Mouse (Mus musculus) MEL (cell line): ENCODE results near the gene Ccl4. TPM values are rescaled to one million over a fixed set of nuclear protein-coding genes. Genes with fewer than 3 reads are reported as not detected.

ENCODE experiments used
- DNase-seq: peaks from one replicate; pipeline ENCODE4 v3.0.0; 2011; ENCODE audit warnings: low read depth, low spot score
- H3K27ac ChIP-seq: 2 replicates; pipeline ENCODE4 v1.5.1; 2012; ENCODE audit warnings: low read depth, mild to moderate bottlenecking, control low read depth, low read length, moderate library complexity; ENCODE audit not compliant: control insufficient read depth
- H3K27me3 ChIP-seq, 2 experiments: fragments of 150-350 bp in 1 of 2; sonication (generic) in 1 of 2; 2 replicates each; pipeline ENCODE4 v1.6.1; 2012; ENCODE audit warnings: low read length in 2 of 2, mild to moderate bottlenecking in 2 of 2, improper control_type of control experiment in 1 of 2, moderate library complexity in 1 of 2; ENCODE audit not compliant: insufficient read depth in 2 of 2, control insufficient read depth in 1 of 2
- H3K36me3 ChIP-seq, 2 experiments: 2 replicates each; pipeline ENCODE4 v1.6.1; 2012 to 2014; ENCODE audit warnings: low read length in 2 of 2, improper control_type of control experiment in 1 of 2, inconsistent platforms in 1 of 2, mild to moderate bottlenecking in 1 of 2; ENCODE audit not compliant: insufficient read depth in 2 of 2, control insufficient read depth in 1 of 2
- H3K4me1 ChIP-seq, 2 experiments: fragments of 150-350 bp in 1 of 2; sonication (generic) in 1 of 2; 2 replicates each; pipeline ENCODE4 v1.6.1; 2012; ENCODE audit warnings: low read length in 2 of 2, improper control_type of control experiment in 1 of 2, mild to moderate bottlenecking in 1 of 2; ENCODE audit not compliant: insufficient read depth in 2 of 2, control insufficient read depth in 1 of 2
- H3K4me3 ChIP-seq, 2 experiments: fragments of 150-350 bp in 1 of 2; sonication (generic) in 1 of 2; 2 replicates each; pipeline ENCODE4 v1.5.1; 2012; ENCODE audit warnings: low read depth in 2 of 2, low read length in 2 of 2, mild to moderate bottlenecking in 2 of 2, moderate library complexity in 2 of 2, control low read depth in 1 of 2, improper control_type of control experiment in 1 of 2; ENCODE audit not compliant: control insufficient read depth in 1 of 2, insufficient read depth in 1 of 2
- H3K79me2 ChIP-seq: 2 replicates; pipeline ENCODE4 v1.6.1; 2012; ENCODE audit warnings: mild to moderate bottlenecking, low read length, moderate library complexity; ENCODE audit not compliant: control insufficient read depth, poor library complexity, insufficient read depth
- H3K9ac ChIP-seq: 2 replicates; pipeline ENCODE4 v1.6.1; 2012; ENCODE audit warnings: low read depth, mild to moderate bottlenecking, control low read depth, low read length, moderate library complexity; ENCODE audit not compliant: control insufficient read depth, poor library complexity, severe bottlenecking
- H3K9me3 ChIP-seq: fragments of 150-350 bp; sonication (generic); replicated peaks from 2 replicates; pipeline ENCODE4 v1.6.1; 2012; ENCODE audit warnings: mild to moderate bottlenecking, low read length, improper control_type of control experiment, moderate library complexity; ENCODE audit not compliant: insufficient read depth
- BHLHE40 ChIP-seq: IDR thresholded peaks from 2 replicates; pipeline ENCODE4 v1.6.1; 2012; ENCODE audit warnings: low read depth, mild to moderate bottlenecking, inconsistent platforms, low read length, improper control_type of control experiment, borderline replicate concordance
- CHD2 ChIP-seq: IDR thresholded peaks from 2 replicates; pipeline ENCODE4 v1.6.1; 2011; ENCODE audit warnings: low read length, improper control_type of control experiment
- CTCF ChIP-seq, 3 experiments: IDR thresholded peaks in 2 of 3; conservative IDR thresholded peaks in 1 of 3; 2 replicates each; pipeline ENCODE4 v1.5.1; 2011 to 2012; ENCODE audit warnings: low read length in 3 of 3, low read depth in 2 of 3, mild to moderate bottlenecking in 2 of 3, improper control_type of control experiment in 1 of 3, inconsistent platforms in 1 of 3, mixed read lengths in 1 of 3, moderate library complexity in 1 of 3; ENCODE audit not compliant: control insufficient read depth in 1 of 3, insufficient read depth in 1 of 3, poor library complexity in 1 of 3, severe bottlenecking in 1 of 3
- ELF1 ChIP-seq: IDR thresholded peaks from 2 replicates; pipeline ENCODE4 v1.6.1; 2014; ENCODE audit warnings: low read depth, mild to moderate bottlenecking, inconsistent platforms, low read length, improper control_type of control experiment, moderate library complexity
- GATA1 ChIP-seq: IDR thresholded peaks from 2 replicates; pipeline ENCODE4 v1.6.1; 2011; ENCODE audit warnings: low read depth, low read length, improper control_type of control experiment
- HCFC1 ChIP-seq: IDR thresholded peaks from 2 replicates; pipeline ENCODE4 v1.6.1; 2012; ENCODE audit warnings: low read depth, mild to moderate bottlenecking, inconsistent platforms, low read length, improper control_type of control experiment, moderate library complexity
- MAZ ChIP-seq: IDR thresholded peaks from 2 replicates; pipeline ENCODE4 v1.6.1; 2012; ENCODE audit warnings: low read depth, mild to moderate bottlenecking, inconsistent platforms, low read length, improper control_type of control experiment
- MEF2A ChIP-seq: IDR thresholded peaks from 2 replicates; pipeline ENCODE4 v1.6.1; 2014; ENCODE audit warnings: low read depth, mild to moderate bottlenecking, inconsistent platforms, low read length, improper control_type of control experiment; ENCODE audit not compliant: poor library complexity, insufficient replicate concordance, severe bottlenecking; ENCODE audit errors: extremely low read depth
- MYB ChIP-seq: IDR thresholded peaks from 2 replicates; pipeline ENCODE4 v1.6.1; 2011; ENCODE audit warnings: mild to moderate bottlenecking, low read depth, low read length, improper control_type of control experiment
- MYC ChIP-seq: IDR thresholded peaks from 2 replicates; pipeline ENCODE4 v1.6.1; 2011; ENCODE audit warnings: low read depth, mild to moderate bottlenecking, low read length, improper control_type of control experiment, moderate library complexity
- RAD21 ChIP-seq: IDR thresholded peaks from 2 replicates; pipeline ENCODE4 v1.6.1; 2011; ENCODE audit warnings: mild to moderate bottlenecking, low read depth, low read length, improper control_type of control experiment
- RCOR1 ChIP-seq: IDR thresholded peaks from 2 replicates; pipeline ENCODE4 v1.6.1; 2012; ENCODE audit warnings: low read depth, mild to moderate bottlenecking, inconsistent platforms, low read length, improper control_type of control experiment
- SMC3 ChIP-seq: IDR thresholded peaks from 2 replicates; pipeline ENCODE4 v1.6.1; 2011; ENCODE audit warnings: low read depth, low read length, improper control_type of control experiment
- TAL1 ChIP-seq: IDR thresholded peaks from 2 replicates; pipeline ENCODE4 v1.6.1; 2012; ENCODE audit warnings: mild to moderate bottlenecking, inconsistent platforms, low read length, moderate library complexity, mixed read lengths
- USF2 ChIP-seq, 2 experiments: IDR thresholded peaks; 2 replicates each; pipeline ENCODE4 v1.6.1; 2011 to 2012; ENCODE audit warnings: improper control_type of control experiment in 2 of 2, low read length in 2 of 2, borderline replicate concordance in 1 of 2, inconsistent platforms in 1 of 2, low read depth in 1 of 2, mild to moderate bottlenecking in 1 of 2; ENCODE audit not compliant: insufficient read depth in 1 of 2
- ZMIZ1 ChIP-seq: IDR thresholded peaks from 2 replicates; pipeline ENCODE4 v1.6.1; 2012; ENCODE audit warnings: low read depth, mild to moderate bottlenecking, inconsistent platforms, low read length, improper control_type of control experiment, moderate library complexity
- polyA plus RNA-seq, 2 experiments: library from polyadenylated mRNA; stranded (reverse) in 1 of 2; unstranded in 1 of 2; fragments of >175 nt in 1 of 2; fragments of >200 nt in 1 of 2; gene quantifications; 2 replicates each; pipeline versions ENCODE4 v1.2.1 to v1.2.4; 2012; ENCODE audit warnings: low replicate concordance in 2 of 2, low read depth in 1 of 2; ENCODE audit not compliant: insufficient read length in 2 of 2, insufficient read depth in 1 of 2, missing spikeins in 1 of 2
- total RNA-seq: library from RNA; depleted of rRNA; stranded (reverse); fragments of 300-350 nt; gene quantifications from 2 replicates; pipeline ENCODE4 v1.2.3, GENCODE M21; 2012

The Ccl4 gene
- total and polyA plus RNA-seq, 3 experiments = not detected

DNA sequence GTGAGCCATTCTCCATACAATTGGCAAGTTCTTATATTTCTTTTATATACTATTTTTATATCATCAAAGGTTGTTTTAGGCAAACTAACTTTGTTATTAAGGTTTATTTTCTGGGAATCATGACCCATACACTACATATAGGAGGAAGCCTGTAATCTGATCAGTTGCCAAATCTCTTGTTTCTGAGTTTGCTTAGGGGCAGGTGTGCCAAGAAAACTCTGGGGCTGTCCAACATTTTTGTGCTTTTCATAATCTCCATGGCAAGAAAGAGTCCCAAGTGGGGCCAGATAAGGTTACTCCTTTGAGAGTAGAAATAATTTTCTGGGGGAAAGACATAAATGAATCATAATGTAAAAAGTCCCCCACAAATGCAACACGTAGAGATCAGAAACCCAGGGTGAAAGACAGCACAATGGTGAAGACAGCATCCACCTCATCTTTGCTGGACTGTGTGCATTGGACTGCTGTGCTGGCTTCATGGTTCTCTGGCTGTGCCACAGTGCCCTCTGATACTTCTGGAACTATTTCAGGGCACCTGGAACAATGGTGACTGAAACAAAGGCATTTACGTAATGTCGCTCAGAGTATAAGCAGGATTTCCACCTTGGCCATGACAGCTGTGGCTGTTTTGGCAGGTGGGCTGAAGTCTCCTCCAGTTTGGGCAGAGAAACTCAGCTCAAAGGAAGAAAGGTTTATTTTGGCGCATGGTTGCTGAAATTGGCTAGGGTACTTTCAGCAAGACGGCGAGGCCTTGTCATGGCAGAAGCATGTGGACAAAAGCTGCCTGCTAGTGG is 15.8 kb upstream of the Ccl4 start:
- Histone ChIP-seq H3K27me3 (peaks cover 10 to 14% of the 10 kb centered on the region in 2 experiments), H3K9me3 (no peaks in the 10 kb centered on the region), H3K9ac (no peak overlapping the region), H3K27ac (no peak overlapping the region), H3K36me3 (peaks cover 0 to 3% of the 10 kb centered on the region in 2 experiments; a peak in 2 of 4 replicates)
- DNase-seq = no peak
- TF ChIP-seq HCFC1 (no peak), TAL1 (no peak), RAD21 (no peak), MYC (no peak), SMC3 (no peak), RCOR1 (no peak), ZMIZ1 (no peak), CHD2 (no peak)
- TF ChIP-seq, all 39 proteins: peak for 0
- Histone ChIP-seq H3K4me1 (peaks cover under 1 to 4% of the 10 kb centered on the region in 2 experiments; a peak in 2 of 4 replicates), H3K79me2 (no peaks in the 10 kb centered on the region), H3K4me3 (no peak overlapping the region)

DNA sequence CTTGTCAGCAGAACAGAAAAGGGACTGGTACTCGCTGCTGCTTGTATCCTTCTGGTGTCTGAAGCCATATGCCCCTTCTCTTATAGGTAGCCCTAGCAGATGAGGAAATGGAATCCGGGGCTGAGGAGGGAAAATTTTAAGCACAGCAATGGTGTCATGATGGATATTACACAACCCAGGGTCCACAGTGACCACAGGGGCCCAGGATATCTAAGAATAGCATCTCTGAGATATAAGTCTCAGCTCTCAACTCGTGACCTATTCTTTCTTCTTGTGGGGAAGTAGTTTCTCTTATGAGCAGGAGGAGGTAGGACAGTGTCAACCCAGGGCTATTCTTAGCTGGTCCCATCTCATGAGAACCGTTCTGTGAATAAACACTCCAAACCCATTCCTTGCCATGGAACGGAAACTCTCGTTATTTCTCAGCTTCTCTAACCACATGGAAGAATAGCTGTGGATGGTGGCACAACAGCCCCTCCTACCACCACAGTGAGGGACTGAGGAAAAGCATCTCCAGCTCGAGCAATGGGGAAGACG is 13.0 kb upstream of the Ccl4 start, which contains the start of gene Ccl3:
Ccl3 (minus strand) TSS at position 51 of the 537 bp plus-strand sequence.
- peaks cover 10 to 17% of the 10 kb centered on the region in 2 experiments for H3K27me3 ChIP-seq
- no peak for DNase-seq
- no peaks in the 10 kb centered on the region for H3K4me1 ChIP-seq
- no peaks in the 10 kb centered on the region for H3K9me3 ChIP-seq
- TF ChIP-seq BHLHE40 = no peak
- no peak for TF ChIP-seq MAZ
- TF ChIP-seq GATA1 = no peak
- TF ChIP-seq MEF2A = no peak
- TF ChIP-seq ELF1 = no peak
- TF ChIP-seq CTCF (IDR thresholded peaks at IDR 0.05 in 2 of 3, conservative IDR thresholded peaks at IDR 0.05 in 1 of 3; ENCODE audit: control insufficient read depth in 1 of 3, insufficient read depth in 1 of 3, low read depth in 2 of 3, low read length in 3 of 3, poor library complexity in 1 of 3, severe bottlenecking in 1 of 3) = no peak
- no peak for TF ChIP-seq USF2 (IDR thresholded peaks at IDR 0.05; ENCODE audit: borderline replicate concordance in 1 of 2, insufficient read depth in 1 of 2, low read depth in 1 of 2, low read length in 2 of 2)
- TF ChIP-seq CHD2 = no peak
- TF ChIP-seq MYB = no peak
- H3K36me3 ChIP-seq = no peaks in the 10 kb centered on the region
- no peak within 1 kb of the TSS for H3K9ac ChIP-seq
- H3K79me2 ChIP-seq = no peaks in the 10 kb centered on the region
- no peak within 1 kb of the TSS for H3K4me3 ChIP-seq
- no peak within 1 kb of the TSS for H3K27ac ChIP-seq
